Mouse (Mus musculus) lung, adult 2 months (tissue): ENCODE results near the gene Cttnbp2.

Source experiments
- CTCF ChIP-seq: fragments of 200-500 bp; IDR thresholded peaks from 2 replicates; pipeline ENCODE4 v1.5.1; 2011; ENCODE audit warnings: mild to moderate bottlenecking, low read length, control low read depth; ENCODE audit not compliant: insufficient read depth
- POLR2A ChIP-seq: fragments of 200-500 bp; IDR thresholded peaks from 2 replicates; pipeline ENCODE4 v1.6.1; 2011; ENCODE audit warnings: low read depth, mild to moderate bottlenecking, control low read depth, low read length, borderline replicate concordance; ENCODE audit errors: extremely low read depth

GRCm38 (mm10) chr6:18338307-18338706 is 176.3 kb downstream of the Cttnbp2 start:
- TF ChIP-seq CTCF: no peak
- no peak for TF ChIP-seq POLR2A
